In the genomic region with DNA sequence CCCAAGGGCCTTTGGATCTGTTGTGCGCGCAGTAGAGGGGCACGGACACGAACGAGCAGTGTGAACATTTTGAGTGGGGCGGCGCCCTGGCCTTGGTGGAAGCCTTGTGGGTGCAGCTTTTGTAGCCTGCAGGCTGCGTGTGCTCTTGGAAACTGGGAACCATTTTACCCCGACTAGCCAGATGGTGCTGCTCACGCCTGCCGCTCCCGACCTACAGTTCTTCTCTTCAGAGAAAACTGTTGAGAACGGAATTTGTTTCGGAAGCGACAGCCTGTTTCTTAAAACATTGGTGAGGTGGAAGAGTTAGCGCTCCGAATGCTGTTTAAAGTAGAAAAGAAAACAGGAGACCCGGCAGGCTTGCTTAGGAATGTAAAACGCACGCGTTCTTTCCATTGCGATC, we compare ENCODE assay signal across 15 mouse cellular contexts. TPM values are rescaled to one million over a fixed set of nuclear protein-coding genes. Genes with fewer than 3 reads are reported as not detected.
DNase-seq lines count a peak whose midpoint lies in the region; ATAC-seq and TF ChIP-seq lines count a peak whose summit lies in the region.
"Had no signal": no experiment of that assay in that cellular context is flagged by ENCODE, and none has a peak within 500 bp of the region (broad histone marks: within the 10 kb centered on the region; RNA-seq: fewer than 3 reads in every experiment).

No protein-coding gene starts in this region.

- H3K27me3 ChIP-seq in E14TG2a.4 (ENCODE audit: insufficient read depth, low read length) = peaks cover 3% of the 10 kb centered on the region; the same call in 1 of the 2 replicates
- H3K27me3 ChIP-seq in kidney, embryonic 15.5 days = no peaks in the 10 kb centered on the region
- H3K27me3 ChIP-seq: intestine, embryonic 15.5 days; lung, embryonic 15.5 days had no signal

- intact Hi-C loops in left cerebral cortex, postnatal 25 days (cut with DNase I) = no loop called here

- no peak for ATAC-seq in kidney, embryonic 15.5 days (replicated peaks; ENCODE audit: low FRiP score)
- ATAC-seq: intestine, embryonic 15.5 days had no signal

- H3K4me2 ChIP-seq in kidney, embryonic 15.5 days = no peak overlapping the region
- H3K4me2 ChIP-seq: intestine, embryonic 15.5 days; lung, embryonic 15.5 days had no signal

- no peak overlapping the region for H3K27ac ChIP-seq in kidney, embryonic 15.5 days
- H3K27ac ChIP-seq: embryonic facial prominence, embryonic 10.5 days; intestine, embryonic 15.5 days; lung, embryonic 15.5 days had no signal

- H3K36me3 ChIP-seq in E14TG2a.4 (ENCODE audit: insufficient read depth, low read length) = peaks cover 12% of the 10 kb centered on the region
- peaks cover 87% of the 10 kb centered on the region for H3K36me3 ChIP-seq in kidney, embryonic 15.5 days

- peak overlapping the region; percentile 52 for H3K4me3 ChIP-seq in E14TG2a.4 (replicated peaks; ENCODE audit: low read length)
- no peak overlapping the region for H3K4me3 ChIP-seq in kidney, embryonic 15.5 days (replicated peaks)
- H3K4me3 ChIP-seq: embryonic facial prominence, embryonic 10.5 days; intestine, embryonic 15.5 days; lung, embryonic 15.5 days had no signal

- peak; percentile 39 for DNase-seq in R1 (ENCODE audit: low read depth, low spot score)
- DNase-seq in layer of hippocampus, adult 18-20 months (ENCODE audit: low spot score in 2 of 2) = peak; percentile 63 to 82
- DNase-seq in left cerebral cortex, postnatal 25 days (ENCODE audit: low spot score in 2 of 2) = peak; percentile 67 to 93
- no peak for DNase-seq in embryo, embryonic 11 days
- DNase-seq in Muller cell, postnatal 12 days (ENCODE audit: inconsistent ontology term) = no peak
- DNase-seq: cerebellum, adult 9-10 months; heart, postnatal 4 days; kidney, postnatal 25 days; liver had no signal

- WGBS in kidney, embryonic 15.5 days = 93% methylated on average over 22 of the region's 22 CpGs

- H3K9me3 ChIP-seq in E14TG2a.4 (ENCODE audit: low read length) = no peaks in the 10 kb centered on the region
- H3K9me3 ChIP-seq in kidney, embryonic 15.5 days (replicated peaks) = no peaks in the 10 kb centered on the region
- H3K9me3 ChIP-seq: embryonic facial prominence, embryonic 10.5 days; intestine, embryonic 15.5 days; lung, embryonic 15.5 days had no signal

- TF ChIP-seq CTCF in E14TG2a.4 (conservative IDR thresholded peaks at IDR 0.05; ENCODE audit: low read length) = no peak

- H3K4me1 ChIP-seq in E14TG2a.4 (replicated peaks; ENCODE audit: low read depth, low read length) = peaks cover 5% of the 10 kb centered on the region; the same call in 1 of the 2 replicates
- H3K4me1 ChIP-seq in kidney, embryonic 15.5 days = no peaks in the 10 kb centered on the region
- H3K4me1 ChIP-seq: embryonic facial prominence, embryonic 10.5 days; intestine, embryonic 15.5 days; lung, embryonic 15.5 days had no signal

- H3K9ac ChIP-seq in kidney, embryonic 15.5 days = no peak overlapping the region
- H3K9ac ChIP-seq: intestine, embryonic 15.5 days; lung, embryonic 15.5 days had no signal

RNA-seq across cellular contexts. Expression of a gene that starts 25.7 kb away (rescaled TPM):
- 10 to 100 TPM; 41.1 to 41.5 TPM for total RNA-seq in layer of hippocampus, adult 18-20 months (2021)
- 10 to 100 TPM; 23.9 to 25.8 TPM for total RNA-seq in left cerebral cortex, postnatal 25 days (2021)
- 45.2 and 48.1 TPM in 2 replicates for polyA plus RNA-seq in kidney, embryonic 15.5 days (2015; fragmentation: Nextera tagmentation; extraction: Ambion mirVana)

RNA-seq across cellular contexts. Expression of a gene that starts 41.2 kb away (rescaled TPM):
- total RNA-seq in layer of hippocampus, adult 18-20 months (2021) = not detected
- not detected for total RNA-seq in left cerebral cortex, postnatal 25 days (2021)
- polyA plus RNA-seq in kidney, embryonic 15.5 days (2015; fragmentation: Nextera tagmentation; extraction: Ambion mirVana) = not detected in 2 replicates
- total RNA-seq: heart, postnatal 4 days; megakaryocyte-erythroid progenitor cell, adult 5-6 weeks had no signal
- polyA plus RNA-seq: embryonic facial prominence, embryonic 10.5 days had no signal

RNA-seq across cellular contexts. Expression of a gene that starts 58.2 kb away (rescaled TPM):
- 1 to 10 TPM; 2.0 TPM for total RNA-seq in layer of hippocampus, adult 18-20 months (2021)
- total RNA-seq in left cerebral cortex, postnatal 25 days (2021) = 1 to 10 TPM; 2.6 to 3.4 TPM
- polyA plus RNA-seq in kidney, embryonic 15.5 days (2015; fragmentation: Nextera tagmentation; extraction: Ambion mirVana) = 41.3 and 41.8 TPM in 2 replicates

Comparison
In these comparisons a context has a peak if more than half of its experiments do, and no peak if none do; other contexts are left out.
1. DNase-seq: peak in R1 (single experiment), layer of hippocampus, adult 18-20 months (2 of 2) and left cerebral cortex, postnatal 25 days (2 of 2); none in embryo, embryonic 11 days (single experiment) and Muller cell, postnatal 12 days (single experiment).